Mouse (Mus musculus) adrenal gland (tissue): ENCODE measurements around the gene Cnpy3.

Source experiments
- intact Hi-C: fragments of 180-260 bp; cut with DNase I; formaldehyde crosslinking; loops from one replicate; pipeline ENCODE4 v1.15.1; 2025

Cnpy3 gene

DNA sequence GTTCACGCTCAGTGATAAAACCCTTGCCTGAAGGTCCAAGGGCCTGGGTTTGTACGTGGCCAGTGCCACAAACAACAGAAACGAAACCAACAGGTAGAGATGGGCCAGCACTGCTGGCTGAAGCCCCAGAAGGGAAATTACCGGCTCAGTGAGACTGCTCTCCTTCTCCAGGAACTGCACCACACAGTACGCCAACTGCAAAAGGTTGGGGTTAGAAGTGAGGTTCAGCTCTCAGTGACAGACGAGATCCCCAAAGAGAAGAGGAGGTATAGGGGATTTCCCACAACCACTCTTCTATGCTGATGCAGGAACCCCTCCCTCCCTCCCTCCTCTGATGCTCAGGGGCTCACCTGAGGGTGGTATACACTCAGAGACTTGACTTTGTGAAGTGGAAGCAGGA, 66.1 kb downstream of the Cnpy3 start:
- intact Hi-C loops = no loop called here
